Mouse (Mus musculus): ENCODE data around the gene 4931406C07Rik.

4931406C07Rik gene

DNA sequence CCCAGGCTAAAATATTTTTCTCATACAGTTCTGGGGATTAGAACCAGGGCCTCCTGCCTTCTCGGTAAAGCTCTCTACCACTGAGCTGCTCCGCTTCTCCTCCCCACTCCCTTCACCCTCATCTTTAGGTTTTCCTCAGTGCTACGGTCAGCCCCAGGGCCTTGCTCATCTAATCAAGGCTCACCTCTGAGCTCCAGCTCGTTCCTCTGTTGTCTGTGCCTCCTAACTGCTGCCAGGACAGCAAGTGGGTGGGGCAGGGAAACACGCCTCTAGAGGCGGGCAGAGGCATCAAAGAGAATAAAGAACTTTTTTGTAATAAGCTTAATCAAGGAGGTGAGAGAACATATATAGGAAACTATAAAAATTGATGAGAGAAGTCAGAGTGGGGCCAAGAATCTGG lies 18.4 kb downstream of the 4931406C07Rik start:
- no peak for DNase-seq

DNA sequence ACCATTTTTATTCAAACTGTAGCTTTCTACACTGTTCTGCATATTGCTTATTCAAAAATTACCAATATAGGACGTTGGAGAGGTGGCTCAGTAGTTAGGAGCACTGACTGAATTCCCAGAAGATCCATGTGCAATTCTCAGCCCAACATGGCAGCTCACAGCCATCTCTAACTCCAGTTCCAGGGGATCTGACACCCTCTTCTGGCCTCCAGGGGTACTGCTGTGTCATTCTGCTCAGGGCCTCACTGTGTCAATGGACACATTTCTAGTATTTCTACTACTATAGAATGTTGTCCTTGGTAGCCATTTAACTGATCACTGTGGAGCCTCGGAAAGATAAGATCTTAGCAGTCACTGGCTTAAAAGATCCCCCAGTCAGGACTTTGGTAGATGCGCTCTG lies 20.8 kb downstream of the 4931406C07Rik start:
- DNase-seq: no peak

DNA sequence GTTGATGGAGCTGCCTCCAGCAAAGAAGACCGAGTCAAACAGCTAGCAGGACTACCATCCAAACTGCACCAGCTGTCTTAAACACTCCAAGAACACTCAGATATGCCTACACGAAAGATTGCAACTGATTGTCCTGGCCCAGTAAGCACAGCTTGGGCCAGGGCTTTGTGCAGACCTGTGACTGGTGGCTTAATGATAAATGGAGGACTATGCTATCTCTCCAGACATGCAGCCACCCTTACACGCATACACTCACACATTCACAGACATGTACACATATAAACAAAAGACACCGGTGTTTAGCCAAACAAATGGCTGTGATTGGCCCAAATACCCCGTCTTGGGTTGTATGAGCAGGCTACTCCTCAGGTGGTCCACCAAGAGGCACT lies 25.8 kb downstream of the 4931406C07Rik start:
- no peak for DNase-seq

DNA sequence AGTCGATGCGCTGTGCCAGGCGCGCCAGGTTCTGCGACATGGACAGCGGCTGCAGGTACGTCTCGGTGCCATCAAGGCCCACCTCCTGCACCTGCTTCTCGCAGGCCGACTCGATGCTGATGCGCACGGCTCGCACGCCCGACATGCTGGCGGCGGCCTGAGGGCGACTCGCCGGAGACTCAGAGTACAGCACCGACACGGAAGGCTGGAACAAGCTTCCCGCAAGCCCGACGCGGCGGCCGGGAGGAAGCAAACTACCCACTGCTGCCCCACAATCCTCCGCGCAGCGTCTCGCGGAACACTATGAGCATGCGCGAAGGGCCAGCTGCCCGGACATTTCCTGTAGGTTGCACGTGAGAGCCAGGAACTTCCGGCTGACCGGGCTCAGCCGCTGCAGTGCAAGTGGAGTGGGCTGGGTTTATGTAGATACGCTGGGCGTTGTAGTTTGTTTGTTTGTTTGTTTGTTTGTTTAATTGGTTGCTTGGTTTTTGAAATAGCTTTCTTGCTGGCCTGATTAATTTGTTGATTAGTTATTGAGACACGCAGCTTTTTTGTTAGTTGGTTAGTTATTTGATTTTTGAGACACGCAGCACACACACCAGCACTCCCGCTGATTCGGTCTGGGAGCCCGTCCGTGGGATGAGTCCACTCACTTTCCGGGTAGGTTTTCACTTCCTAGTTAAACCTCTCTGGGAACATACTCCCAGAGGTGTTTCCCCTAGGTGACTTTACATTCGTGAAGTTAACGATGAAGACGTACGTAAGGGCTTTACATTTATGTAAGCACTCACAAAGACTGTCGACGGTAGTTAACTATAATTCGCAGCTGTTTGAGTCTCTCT lies 26.4 kb downstream of the 4931406C07Rik start, which contains the start of gene Med17:
TSS of gene Med17 (minus strand) at position 283 of the 842 bp plus-strand sequence.
- peak; percentile 96 for DNase-seq

DNA sequence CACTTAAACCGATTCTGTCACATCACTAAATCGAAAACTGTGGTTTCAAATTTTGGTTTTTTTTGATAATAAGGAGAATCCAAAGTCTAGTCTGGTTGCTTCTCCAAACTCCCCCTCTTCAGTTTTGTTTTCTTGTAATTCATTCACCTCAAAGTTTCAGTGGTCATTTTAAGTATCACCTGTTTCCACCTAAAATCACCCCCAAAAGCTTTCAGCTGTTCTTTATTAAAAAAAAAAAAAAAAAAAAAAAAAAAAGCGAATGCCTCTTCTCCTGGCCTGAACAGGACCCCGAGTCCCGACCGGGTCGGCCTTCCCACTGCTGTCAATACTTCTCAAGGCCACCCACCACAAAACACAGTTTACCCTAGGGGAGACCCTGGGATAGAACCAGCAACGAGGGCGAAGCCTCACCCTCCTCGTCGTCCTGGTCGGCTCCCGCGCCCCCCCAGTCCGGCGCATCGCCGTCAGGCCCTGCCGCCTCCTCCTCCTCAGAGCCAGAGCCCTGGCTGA lies 27.1 kb downstream of the 4931406C07Rik start:
- DNase-seq: no peak

DNA sequence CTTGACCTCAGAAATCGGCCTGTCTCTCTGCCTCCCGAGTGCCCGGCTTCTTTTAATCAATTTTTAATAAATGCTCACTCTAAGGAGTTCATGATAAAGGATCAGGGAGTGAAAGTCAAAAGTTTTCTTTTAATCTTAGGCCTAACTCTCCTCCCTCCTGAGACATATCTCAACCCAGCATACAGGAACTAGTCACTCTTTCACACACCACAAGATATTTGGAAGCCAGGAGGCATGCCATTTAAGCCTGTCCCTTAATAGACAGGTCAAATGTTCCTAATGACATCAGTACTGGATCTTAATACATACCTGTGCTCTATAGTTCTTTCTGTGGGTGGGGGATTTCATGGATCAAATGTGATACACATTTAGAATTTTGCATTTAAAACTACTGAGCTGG lies 27.9 kb downstream of the 4931406C07Rik start:
- no peak for DNase-seq

DNA sequence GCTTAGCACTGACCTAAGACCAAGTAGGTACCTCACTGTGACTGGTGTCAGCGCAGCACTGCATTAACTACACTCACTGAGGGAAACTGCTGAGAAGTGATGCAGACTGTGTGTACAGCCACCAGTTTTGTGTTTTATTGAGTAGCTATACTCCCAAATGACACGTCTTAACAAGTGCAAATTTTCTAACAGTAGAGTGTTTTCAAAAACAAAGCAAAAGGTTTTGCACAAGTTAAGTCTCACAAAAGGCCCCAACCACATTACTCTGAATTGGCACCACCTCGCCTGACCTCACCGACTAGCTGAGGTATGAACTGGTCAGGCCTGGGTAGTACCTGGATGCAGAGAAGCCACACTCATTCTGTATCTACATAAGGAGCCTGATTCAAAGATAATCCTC lies 29.4 kb downstream of the 4931406C07Rik start:
- no peak for DNase-seq

DNA sequence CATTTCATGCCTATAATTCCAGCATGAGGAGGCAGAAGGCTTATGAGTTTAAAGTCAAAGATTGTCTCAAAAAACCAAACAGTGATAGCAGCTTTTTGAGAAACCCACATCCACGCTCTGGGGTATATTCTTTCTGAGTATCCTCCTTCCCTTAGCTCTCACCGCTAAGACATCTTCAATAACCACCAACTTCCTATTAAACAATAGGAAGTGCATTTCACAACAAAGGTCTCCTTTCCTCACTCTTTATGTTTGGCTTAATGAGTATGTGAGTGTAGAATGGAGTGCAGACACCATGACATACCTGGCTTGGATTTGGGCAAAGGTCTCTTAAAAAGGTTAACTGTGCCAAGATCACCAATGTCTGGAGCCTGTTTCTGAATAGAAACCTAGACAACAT lies 32.3 kb downstream of the 4931406C07Rik start:
- DNase-seq: no peak

DNA sequence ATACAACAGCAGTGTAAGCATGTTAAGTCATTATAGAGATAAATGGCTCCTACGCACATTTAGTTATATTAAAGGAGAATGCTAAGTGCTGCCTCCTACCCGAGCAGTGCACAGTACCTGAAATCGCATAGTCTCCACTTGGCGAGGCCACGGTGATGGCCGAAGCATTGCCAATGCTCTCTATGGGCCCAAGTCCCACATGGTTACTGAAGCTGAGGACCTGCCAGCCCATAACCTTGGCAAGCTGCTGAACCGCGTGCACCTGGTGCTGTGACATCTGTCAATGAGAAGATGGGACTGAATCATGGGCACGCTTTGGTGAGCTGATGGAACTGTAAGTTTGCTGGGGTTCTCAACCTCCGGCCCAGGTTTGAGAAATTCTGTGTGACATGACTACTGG lies 42.8 kb downstream of the 4931406C07Rik start:
- DNase-seq: no peak

DNA sequence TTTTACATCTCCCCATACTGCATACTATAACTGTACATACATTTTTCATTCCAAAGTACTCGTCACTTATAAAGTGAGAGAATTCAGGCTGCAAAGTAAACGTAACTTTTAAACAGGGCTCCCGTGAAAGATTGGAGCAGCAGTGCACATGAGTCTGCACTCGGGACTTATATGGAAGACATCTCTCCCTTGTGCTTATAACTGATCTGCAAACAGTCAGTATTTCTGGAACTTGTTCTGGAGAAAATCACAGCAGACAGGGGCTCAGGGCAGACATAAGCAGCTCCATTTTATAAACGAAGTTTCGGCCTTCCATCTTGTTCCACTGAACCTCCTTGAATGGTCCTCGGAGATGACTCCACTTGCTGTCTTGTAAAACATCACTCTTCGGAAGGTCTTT lies 44.3 kb downstream of the 4931406C07Rik start:
- DNase-seq: no peak

DNA sequence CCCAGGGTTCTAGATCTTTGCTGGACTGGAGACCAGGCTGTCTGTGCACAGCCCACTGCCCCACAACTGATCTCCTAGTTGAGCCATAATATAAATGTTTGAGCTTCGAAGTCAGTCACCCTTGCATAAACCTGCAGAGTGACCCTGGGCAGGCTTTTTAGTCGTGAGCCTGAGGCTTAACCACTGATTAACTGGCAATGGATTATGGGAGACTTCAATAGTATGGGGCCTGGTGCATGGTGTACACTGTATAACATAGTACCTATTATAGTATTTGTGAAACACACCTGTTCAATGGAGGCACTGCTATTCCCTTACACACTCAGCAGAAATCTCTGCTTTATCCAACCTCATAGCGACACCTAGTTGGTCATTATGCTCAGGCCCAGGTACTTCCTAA lies 50.0 kb downstream of the 4931406C07Rik start:
- DNase-seq: no peak

DNA sequence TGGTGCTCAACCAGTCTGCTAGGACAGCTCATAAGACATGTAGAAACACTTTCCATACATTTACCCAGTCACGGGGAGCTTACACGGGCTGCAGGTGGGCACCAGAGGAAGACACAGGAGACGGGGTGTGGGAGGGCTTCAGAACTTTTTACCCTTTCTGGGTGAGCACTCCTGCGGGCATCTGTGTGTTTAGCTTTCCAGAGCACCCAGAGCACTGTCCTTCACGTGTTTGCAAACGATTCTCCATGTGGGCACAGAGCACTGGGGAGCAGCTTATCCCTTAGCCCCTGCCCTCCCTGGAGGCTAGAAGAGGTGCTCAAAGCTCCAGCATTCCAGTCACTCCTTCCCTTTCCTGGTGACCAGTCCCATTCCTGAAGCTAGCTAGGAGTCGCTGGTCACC lies 51.7 kb downstream of the 4931406C07Rik start:
- DNase-seq: no peak

DNA sequence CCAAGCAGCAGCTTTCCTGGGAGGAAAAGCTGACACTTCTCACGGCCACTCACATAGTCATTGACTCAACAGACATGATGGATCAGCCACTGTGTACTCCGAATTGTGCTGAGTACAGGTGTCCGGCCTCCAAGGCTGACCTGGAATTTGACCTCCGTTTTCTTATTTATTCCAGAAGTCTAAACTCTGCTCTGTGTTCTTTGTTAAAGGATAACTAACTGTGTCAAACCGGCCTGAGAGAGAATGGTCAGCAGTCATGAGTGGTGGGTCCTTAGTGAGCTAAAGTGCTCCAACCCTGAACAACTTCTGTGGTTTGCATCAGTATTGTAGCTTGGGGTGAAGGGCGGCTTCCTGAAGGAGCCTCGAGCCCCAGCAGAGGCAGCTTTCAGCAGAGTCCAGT lies 54.1 kb downstream of the 4931406C07Rik start:
- DNase-seq: no peak

DNA sequence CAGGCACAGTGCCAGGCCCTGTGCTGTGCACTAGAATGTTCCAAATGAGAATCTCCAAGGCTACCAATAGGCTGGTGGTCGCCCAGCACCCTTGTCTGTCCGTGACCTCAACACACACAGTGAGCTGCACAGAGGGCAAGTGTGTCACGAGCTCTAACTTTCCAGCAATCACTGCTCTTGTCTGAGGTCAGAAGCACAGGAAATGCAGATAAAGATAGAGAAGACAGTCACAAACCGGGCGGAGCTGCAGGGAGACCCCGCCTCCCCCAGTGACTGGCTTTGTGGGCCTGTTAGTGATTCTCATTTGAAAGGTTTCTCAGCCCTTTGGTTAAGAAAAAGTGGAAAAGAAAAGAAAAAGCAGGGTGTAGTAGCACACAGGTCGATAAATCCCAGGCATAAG lies 55.9 kb downstream of the 4931406C07Rik start:
- no peak for DNase-seq

DNA sequence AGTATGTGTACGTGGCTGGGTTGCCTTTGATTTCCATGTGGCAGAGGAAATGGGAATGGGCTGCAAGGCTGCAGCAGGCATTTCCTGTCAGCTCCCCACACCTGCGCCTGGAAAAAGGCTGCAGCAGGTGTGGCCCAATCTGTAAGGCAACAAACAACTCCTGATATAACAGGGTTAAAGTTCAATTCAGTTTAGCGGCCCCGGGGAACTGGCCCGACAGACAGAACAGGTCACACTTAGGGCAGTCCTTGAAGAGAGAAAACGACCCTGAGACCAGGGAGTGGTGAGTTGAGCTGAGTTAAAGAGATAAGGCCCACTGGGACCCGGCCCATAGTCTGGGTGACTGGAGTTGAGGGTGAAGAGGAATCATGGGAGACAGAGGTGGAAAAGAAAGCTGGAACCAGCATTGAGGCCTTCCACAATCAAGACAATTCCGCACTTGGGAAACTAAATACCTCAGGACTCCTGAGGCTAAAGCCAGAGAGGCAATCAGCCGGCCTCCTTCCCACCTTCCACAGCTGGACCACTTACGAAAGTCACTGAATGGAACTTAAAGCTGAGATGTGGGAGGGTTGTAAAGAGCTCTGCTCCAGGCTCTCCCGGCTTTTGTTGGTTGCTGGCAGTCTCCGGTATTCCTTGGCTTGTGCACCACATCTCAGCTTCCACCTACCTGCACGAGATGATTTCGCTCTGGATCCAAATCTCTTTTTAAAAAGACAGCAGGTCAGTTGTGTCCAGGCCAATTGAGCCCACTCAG lies 60.8 kb downstream of the 4931406C07Rik start:
- no peak for DNase-seq

DNA sequence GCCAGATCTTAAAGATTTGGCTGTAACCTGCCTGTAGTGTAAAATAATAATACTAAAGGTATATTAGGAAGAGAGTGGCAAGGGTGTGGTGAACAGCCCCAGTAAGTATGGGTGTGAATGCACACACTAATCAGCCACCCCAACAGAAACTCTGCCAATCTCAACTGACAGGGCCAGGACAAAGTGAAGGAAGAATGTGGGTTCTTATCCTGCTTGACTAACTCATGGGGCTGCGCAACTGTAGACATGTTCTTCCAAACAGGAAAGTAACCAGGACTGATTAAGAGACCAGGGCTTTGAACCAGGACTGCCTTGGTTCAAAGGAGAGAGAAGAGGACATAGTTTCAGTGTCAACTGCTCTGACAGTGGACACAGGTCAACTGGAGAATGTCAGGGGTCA lies 64.1 kb downstream of the 4931406C07Rik start:
- DNase-seq: no peak

DNA sequence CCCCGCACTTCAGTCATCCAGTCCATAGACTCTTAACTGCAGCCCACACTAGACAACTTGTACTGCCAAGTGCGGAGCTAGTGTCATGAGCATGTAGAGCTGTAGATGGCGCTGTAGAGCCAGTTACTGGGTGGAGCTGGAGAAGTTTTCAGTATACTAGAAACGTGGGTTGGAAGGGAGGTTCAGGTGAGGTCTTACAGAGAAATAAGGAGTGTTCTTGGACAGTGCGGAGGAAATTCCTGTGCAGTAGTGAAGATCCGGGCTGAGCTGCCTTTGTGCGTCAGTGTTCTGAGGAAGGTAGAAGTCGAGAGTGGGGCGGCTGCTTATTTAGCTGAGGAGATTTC lies 64.7 kb downstream of the 4931406C07Rik start:
- DNase-seq: peak; percentile 71

DNA sequence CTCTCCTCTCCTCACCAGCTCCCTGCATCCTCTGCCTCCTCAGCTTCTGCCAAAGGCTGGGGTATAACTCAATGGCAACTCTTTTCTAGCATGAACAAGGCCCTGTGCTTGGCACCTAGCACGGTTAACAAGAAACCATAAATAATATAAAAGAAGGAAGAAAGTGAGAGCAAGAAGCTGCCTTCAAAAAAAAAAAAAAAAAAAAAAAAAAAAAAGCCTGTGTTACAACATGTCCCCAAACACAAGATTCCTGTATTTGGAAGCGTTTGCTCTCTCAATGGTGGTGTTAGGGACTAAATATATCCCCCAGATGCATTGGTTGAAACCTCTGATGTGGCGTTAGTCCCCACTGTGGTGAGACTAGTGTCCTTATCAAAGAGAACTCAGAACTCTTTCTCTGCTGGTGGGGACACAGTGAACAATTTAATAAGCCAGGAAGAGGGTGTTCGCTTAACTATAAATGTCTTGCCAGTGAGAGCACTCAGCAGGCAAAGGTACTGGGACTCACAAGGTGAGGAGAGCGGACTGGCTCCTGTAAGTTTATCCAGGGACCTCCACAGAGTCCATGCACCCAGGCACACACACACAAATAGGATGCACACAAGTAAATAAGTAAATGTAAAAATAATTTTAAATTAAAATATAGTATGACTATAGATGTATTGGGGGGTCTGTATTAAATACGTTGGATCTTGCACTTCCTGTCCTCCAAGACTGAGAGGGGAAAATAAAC lies 65.2 kb downstream of the 4931406C07Rik start:
- DNase-seq: no peak

DNA sequence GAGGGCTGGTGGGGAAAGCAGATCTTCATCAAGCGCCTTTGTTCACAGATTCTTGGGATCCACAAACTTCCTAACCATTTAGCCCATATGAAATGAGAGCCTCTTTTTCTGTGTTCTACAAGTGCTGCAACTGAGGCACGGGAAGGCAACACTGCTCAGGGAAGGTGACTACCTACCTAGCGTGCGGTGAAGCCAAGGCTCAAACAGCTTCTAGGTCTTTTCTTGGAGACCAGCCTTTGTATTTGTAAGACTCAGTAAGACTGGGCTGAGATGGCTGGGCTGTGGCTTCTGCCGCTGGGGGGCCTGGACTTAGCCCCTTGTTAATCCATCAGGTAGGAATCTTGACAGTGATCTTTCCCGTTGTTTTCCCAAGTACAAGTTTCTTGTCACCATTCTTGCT lies 66.2 kb downstream of the 4931406C07Rik start:
- DNase-seq: no peak

DNA sequence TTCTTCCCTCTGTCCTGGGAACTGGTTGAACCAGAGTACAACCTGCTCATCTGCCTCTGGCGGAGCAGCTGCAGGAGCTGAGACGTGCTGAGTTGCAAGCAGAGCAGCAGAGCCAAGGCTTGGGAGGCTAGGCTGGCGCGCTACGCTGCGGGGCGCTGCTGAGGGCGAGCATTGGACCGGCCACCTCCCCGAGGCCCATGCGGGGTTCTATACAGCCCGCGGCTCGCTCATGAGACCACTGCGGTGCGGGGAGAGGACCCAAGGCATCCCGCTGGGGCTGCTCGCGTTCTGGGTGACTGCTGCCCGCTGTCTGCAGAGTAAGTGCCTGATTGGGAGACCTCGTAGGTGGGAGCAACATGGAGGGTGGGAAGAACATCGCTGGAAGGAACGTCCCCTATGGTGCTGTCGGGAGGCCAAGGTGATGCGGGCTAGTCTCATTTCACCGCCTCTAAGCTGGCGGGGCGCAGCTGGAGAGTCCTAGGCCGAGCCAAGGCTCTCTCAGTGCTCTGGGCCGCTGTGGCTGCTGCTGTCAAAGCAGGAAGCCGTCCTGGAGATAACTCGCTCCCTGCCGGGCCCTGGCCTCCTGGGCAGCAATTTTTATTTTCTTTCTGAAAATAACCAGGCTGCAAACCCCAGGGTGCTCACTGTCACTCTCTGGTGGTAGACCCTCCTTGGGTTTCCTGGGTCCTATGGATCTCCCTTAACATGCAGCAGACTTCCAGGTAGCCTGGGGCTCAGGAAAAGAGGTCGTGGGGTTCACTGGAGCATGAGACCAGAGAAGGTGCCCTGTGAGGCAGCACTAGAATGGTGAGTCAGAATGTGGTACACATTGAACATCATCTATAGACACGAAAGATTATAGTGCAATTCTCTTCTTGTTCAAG lies 67.0 kb downstream of the 4931406C07Rik start, which contains the start of gene Vstm5:
TSS of gene Vstm5 (plus strand) at position 4 of the 884 bp plus-strand sequence.
- DNase-seq: no peak

DNA sequence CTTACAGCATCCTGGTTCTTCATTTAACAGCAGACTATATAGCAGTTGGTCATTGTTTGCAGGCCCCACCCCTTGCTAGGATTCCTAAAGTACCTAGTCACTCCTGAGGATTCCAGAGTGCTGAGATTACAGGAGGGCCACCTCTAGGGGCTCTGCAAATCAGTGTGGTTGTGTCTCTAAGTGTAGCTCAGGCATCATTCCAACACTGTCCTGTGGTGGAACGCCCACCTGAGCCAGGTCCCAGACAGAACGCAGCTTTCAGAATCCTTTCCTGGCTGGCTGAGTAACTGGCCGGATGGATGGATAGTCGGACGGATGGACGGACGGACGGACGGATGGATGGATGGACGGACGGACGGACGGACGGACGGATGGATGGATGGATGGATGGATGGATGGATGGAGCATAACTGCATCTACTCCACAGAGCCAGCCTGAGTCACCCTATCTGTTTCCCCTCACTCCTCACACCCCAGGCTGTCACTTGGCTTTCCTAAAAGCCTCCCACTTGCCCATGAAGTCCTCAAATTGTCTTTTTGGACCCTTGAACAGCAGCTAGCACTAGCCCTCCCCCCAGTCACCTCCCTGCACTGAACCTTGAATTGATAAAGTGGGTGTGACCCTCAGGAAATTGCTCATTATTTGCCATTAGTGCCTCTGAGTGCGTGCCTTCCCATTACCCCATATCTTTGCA lies 67.8 kb downstream of the 4931406C07Rik start:
- no peak for DNase-seq
